Mouse (Mus musculus) urinary bladder, postnatal 25 days (tissue): Measurements from ENCODE around the gene Olfr517.

Experiments
- DNase-seq: peaks from one replicate; pipeline ENCODE4 v3.0.0; 2022; ENCODE audit warnings: low spot score

Olfr517 gene

GRCm38 (mm10) chr7:108872279-108872678 is at the start of gene Olfr517:
Gene Olfr517, minus strand, starts transcription at chr7:108872379.
- no peak for DNase-seq

- DNase-seq: no peak
Observed at GRCm38 (mm10) chr7:108903969-108904368, 31.8 kb upstream of the Olfr517 start.

GRCm38 (mm10) chr7:108894320-108894719 is 22.1 kb upstream of the Olfr517 start, which contains the start of gene Olfr519:
Gene Olfr519, minus strand, starts transcription at chr7:108894420.
- no peak for DNase-seq

- DNase-seq: no peak
Observed at GRCm38 (mm10) chr7:108884906-108885305, 12.7 kb upstream of the Olfr517 start, which contains the start of gene Olfr518. Gene Olfr518, minus strand, starts transcription at chr7:108885006.

GRCm38 (mm10) chr7:108850429-108850828 is 21.8 kb downstream of the Olfr517 start, which contains the start of gene Olfr516:
Gene Olfr516, minus strand, starts transcription at chr7:108850529.
- no peak for DNase-seq

- DNase-seq: no peak
Observed at GRCm38 (mm10) chr7:108825897-108826296, 46.3 kb downstream of the Olfr517 start, which contains the start of gene Olfr514. Gene Olfr514, minus strand, starts transcription at chr7:108825997.
